ENCODE assay signal across 9 mouse cellular contexts in genomic region chr19:43441661-43441990, GRCm38 (mm10). TPM values are rescaled to one million over a fixed set of nuclear protein-coding genes. Genes with fewer than 3 reads are reported as not detected.
A peak's percentile ranks its signal among the peaks of the same experiment; 100 is the strongest.
DNase-seq lines count a peak whose midpoint lies in the region; ATAC-seq lines count a peak whose summit lies in the region.
"Had no signal": no experiment of that assay in that cellular context is flagged by ENCODE, and none has a peak within 500 bp of the region (broad histone marks: within the 10 kb centered on the region; RNA-seq: fewer than 3 reads in every experiment).

No protein-coding gene starts in this region.

- 15% methylated on average over 17 of the region's 17 CpGs for WGBS in heart, embryonic 14.5 days
- WGBS in hindbrain, embryonic 10.5 days: 10% methylated on average over 17 of the region's 17 CpGs

- peaks cover 0 to 7% of the 10 kb centered on the region in 2 experiments; a peak in 3 of 4 replicates for H3K4me1 ChIP-seq in heart, embryonic 14.5 days (ENCODE audit: control insufficient read depth in 2 of 2, insufficient read depth in 2 of 2, low read length in 2 of 2)
- peaks cover 22% of the 10 kb centered on the region for H3K4me1 ChIP-seq in hindbrain, embryonic 10.5 days (replicated peaks)

- no peak for DNase-seq in heart, postnatal 36 days
- DNase-seq in ES-CJ7 (ENCODE audit: low read depth, low spot score): peak; percentile 24
- DNase-seq in hindbrain, embryonic 10.5 days (ENCODE audit: low spot score): no peak
- DNase-seq in mesoderm, embryonic 11.5 days (ENCODE audit: low read depth, low spot score): peak; percentile 9
- DNase-seq in natural killer cell, adult 2 months (ENCODE audit: low spot score in 2 of 2): no peak
- DNase-seq in urinary bladder, postnatal 25 days (ENCODE audit: low spot score): no peak
- DNase-seq in layer of hippocampus, postnatal 36 days: no peak

- no peak for ATAC-seq in heart, embryonic 14.5 days (ENCODE audit: insufficient number of reproducible peaks, insufficient read depth, low FRiP score, low read depth)

- H3K27me3 ChIP-seq in heart, embryonic 14.5 days (ENCODE audit: control insufficient read depth, insufficient read depth, low read length): peaks cover 52% of the 10 kb centered on the region
- peaks cover 56% of the 10 kb centered on the region for H3K27me3 ChIP-seq in hindbrain, embryonic 10.5 days (ENCODE audit: insufficient read depth, poor library complexity, severe bottlenecking)
- H3K27me3 ChIP-seq: CH12.LX had no signal

- no peaks in the 10 kb centered on the region for H3K36me3 ChIP-seq in heart, embryonic 14.5 days (ENCODE audit: control insufficient read depth, insufficient read depth, low read length)
- H3K36me3 ChIP-seq in hindbrain, embryonic 10.5 days: 0 out of 2 replicates have a peak, but pooled peaks cover 4% of the 10 kb centered on the region

- peak overlapping the region; percentile 43 to 68 for H3K4me3 ChIP-seq in heart, embryonic 14.5 days (ENCODE audit: control insufficient read depth in 1 of 2, insufficient read depth in 1 of 2, low read depth in 1 of 2, low read length in 2 of 2)
- H3K4me3 ChIP-seq in hindbrain, embryonic 10.5 days: peak overlapping the region; percentile 84

- intact Hi-C loops in heart, postnatal 36 days (cut with DNase I): no loop called here

- no peak overlapping the region for H3K27ac ChIP-seq in heart, embryonic 14.5 days (replicated peaks in 1 of 2; ENCODE audit: control insufficient read depth in 1 of 2, insufficient read depth in 1 of 2, low read depth in 2 of 2, low read length in 2 of 2)
- H3K27ac ChIP-seq in hindbrain, embryonic 10.5 days: peak overlapping the region; percentile 85; the same call in 1 of the 2 replicates

- H3K9me3 ChIP-seq in heart, embryonic 14.5 days (ENCODE audit: control insufficient read depth, low read length): no peaks in the 10 kb centered on the region
- H3K9me3 ChIP-seq in hindbrain, embryonic 10.5 days: peaks cover 10% of the 10 kb centered on the region

- H3K9ac ChIP-seq in heart, embryonic 14.5 days (ENCODE audit: low read length): no peak overlapping the region

- peak overlapping the region; percentile 100 for H3K4me2 ChIP-seq in heart, embryonic 14.5 days (ENCODE audit: low read length)

RNA-seq across cellular contexts. Expression of gene Cnnm1, which starts 1.4 kb away (rescaled TPM):
- polyA plus RNA-seq in heart, embryonic 14.5 days (2014; fragmentation: Nextera tagmentation; extraction: Ambion mirVana): 0.08 and 0.32 TPM in 2 replicates
- total RNA-seq in heart, postnatal 36 days (2021): not detected
- polyA plus RNA-seq in hindbrain, embryonic 10.5 days (2016; fragmentation: Nextera tagmentation; extraction: Ambion mirVana): 0.34 and 0.35 TPM in 2 replicates
- total RNA-seq in layer of hippocampus, postnatal 36 days (2021): 100 to 1,000 TPM; 106 to 110 TPM
- total RNA-seq: CH12.LX had no signal

RNA-seq across cellular contexts. Expression of gene Hpse2, which starts 53.5 kb away (rescaled TPM):
- 1.1 TPM in 2 replicates for polyA plus RNA-seq in heart, embryonic 14.5 days (2014; fragmentation: Nextera tagmentation; extraction: Ambion mirVana)
- under 1 TPM in 1 of 2 experiments, not detected in 1; 0.14 TPM for total RNA-seq in heart, postnatal 36 days (2021)
- 0.70 and 2.7 TPM in 2 replicates for polyA plus RNA-seq in hindbrain, embryonic 10.5 days (2016; fragmentation: Nextera tagmentation; extraction: Ambion mirVana)
- total RNA-seq in layer of hippocampus, postnatal 36 days (2021): under 1 TPM; 0.20 to 0.40 TPM
- total RNA-seq: CH12.LX had no signal

Comparison
In these comparisons a context has a peak if more than half of its experiments do, and no peak if none do; other contexts are left out.
1. DNase-seq: peak in ES-CJ7 (single experiment) and mesoderm, embryonic 11.5 days (single experiment); none in heart, postnatal 36 days (0 of 2), hindbrain, embryonic 10.5 days (single experiment), natural killer cell, adult 2 months (0 of 2), urinary bladder, postnatal 25 days (single experiment) and layer of hippocampus, postnatal 36 days (0 of 2).
2. RNA of gene Cnnm1, which starts 1.4 kb away (total RNA-seq): 106 to 110 TPM in layer of hippocampus, postnatal 36 days; not detected in heart, postnatal 36 days; every median in the first group is over 100 times any median in the second.